Mouse (Mus musculus): Measurements from ENCODE around the gene Ppp1r3f. TPM values are rescaled to one million over a fixed set of nuclear protein-coding genes. Genes with fewer than 3 reads are reported as not detected.

Gene Ppp1r3f
- 6.6 to 7.6 TPM (median 6.9 TPM) in 4 replicates for total RNA-seq (2023; ENCODE audit: inconsistent age)

DNA sequence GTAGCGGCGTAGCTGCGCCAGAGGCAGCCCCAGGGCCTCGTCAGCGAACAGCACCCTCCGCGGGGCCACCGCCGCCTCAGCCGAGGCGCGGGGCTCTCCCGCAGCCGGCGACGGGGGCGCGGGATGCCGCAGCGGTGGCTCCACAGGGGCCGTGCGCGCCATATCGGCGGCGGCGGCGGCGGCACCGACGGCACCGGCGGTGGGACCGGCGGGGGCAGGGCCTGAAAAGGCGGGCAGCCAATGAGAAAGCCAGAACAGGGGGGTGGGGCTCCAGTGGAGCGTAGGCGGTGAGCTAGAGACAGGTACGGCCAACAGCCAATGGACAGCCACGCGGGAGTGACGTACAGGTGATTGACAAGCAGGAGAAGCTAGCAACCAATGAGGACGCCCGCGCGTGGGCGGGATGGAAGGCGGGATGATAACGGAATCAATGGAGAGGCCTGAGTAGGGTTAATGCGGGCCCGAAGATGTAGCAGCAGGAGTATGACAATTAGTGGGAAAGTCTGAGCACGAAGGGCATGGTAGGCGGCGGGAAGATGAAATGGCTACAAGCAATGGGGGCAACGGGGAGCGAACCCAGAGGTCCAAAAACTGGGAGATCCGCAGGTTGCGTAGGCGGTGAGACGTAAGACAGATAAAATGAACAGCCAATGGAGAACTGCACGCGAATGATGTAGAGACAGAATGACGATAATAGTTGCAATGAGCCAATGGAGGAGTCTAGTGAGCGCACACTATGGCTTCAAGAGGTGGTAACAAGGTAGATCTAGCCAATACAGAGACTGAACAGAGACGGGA is at the start of gene Ppp1r3f:
Gene Ppp1r3f, minus strand, starts transcription at position 197 of the 798 bp plus-strand sequence.

DNA sequence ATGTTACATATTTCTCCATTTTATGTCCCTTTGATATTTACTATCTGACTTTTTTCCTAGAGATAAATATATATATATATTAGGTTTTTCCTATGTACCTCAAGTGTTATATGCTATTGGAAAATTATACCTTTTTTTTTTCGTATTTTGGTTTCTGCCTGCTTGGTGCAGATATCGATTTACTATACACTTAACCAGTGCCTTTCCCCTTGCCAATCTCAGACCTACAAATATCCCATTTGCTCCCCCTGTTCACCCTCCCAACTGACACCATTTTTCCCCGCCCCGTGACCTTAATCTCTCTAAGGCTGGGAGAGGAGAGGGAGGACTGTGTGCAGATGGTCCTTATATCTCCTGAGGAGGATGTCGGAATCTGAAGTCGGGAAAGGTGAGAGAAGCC is 32.7 kb upstream of the Ppp1r3f start, which contains the start of gene Cacna1f:
Gene Cacna1f, plus strand, starts transcription at position 301 of the 400 bp plus-strand sequence.

DNA sequence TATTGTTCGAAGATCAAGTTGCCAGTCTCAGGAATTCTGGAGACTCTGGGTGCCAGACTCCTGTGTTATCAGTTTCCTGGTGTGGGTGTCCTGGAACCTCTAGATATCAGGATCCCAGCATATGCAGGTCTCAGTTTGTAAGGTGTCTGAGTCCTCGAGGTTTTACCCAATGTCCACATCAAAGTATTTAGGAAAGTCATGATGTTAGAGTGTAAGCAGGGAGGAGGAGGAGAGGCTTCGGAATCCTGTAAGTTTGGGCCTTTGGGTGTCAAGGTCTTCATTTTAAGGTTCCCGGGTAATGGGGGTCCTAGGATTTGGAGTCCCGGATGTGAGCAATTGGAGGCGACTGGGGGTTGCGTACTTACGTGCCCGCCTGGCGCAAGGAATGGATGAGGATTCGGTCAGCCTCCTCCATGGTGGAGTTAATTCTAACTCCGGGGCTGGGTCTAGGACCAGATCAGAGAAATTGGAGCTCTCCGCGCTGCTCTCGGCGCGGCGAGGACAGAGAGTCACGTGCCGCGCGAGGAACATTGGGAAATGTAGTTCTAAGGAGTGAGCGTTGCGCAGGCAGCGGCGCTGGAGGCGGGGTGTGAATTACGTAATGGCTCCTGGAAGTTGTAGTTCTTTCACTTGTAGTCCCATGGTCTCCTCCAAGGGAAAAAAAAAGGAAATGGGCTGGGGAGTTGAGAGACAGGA is 30.9 kb upstream of the Ppp1r3f start, which contains the start of gene Ccdc22:
Gene Ccdc22, minus strand, starts transcription at position 639 of the 696 bp plus-strand sequence.

DNA sequence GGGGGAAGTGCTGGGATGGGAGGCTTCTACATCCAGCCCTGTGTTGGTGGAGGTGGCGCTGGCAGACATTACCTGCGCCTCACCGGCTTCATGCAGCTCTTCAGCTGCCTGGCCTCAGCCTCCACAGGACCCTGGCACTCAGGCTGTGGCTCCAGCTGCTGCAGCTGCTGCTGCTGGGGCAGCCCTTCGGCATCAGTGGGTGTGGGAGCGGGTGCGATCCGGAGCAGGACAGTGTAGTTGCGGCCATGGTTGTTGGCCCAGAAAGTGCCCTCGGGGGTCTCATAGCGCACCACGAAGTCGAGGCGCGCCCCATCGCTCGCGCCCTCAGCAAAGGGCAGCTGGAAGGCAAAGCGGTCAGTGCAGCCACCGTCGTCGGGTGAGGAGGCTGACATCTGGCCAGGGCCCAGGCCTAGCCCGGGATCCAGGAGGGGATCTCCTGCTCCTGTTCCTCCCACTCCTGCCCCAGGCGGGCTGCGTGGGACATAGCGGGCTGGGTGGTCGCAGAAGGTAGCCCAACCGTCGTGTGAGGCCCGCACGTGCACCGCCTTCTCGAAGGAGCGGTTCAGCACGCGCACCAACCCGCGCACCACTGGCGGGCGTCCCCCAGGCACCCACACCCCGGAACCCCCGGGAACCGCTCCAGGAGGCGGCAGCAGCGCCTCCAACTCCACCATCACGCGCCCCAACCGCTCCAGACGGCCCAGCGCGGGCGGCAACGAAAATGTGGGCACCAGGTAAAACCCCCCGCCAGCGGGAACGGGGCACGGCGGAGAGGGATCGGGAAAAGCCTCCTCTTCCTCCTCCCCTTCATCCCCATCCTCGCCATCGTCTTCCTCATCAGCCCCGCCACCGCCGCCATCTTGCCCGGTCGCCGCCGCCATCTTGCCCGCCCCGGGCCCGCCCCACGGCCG is 652 bp downstream of the Ppp1r3f start, which contains the start of gene Foxp3:
Gene Foxp3, plus strand, starts transcription at position 469 of the 911 bp plus-strand sequence.

Other genes with a start within 250 kb of the Ppp1r3f start
- 0.19 to 0.67 TPM (median 0.44 TPM) in 4 replicates for gene Usp27x, start 198.5 kb downstream of the Ppp1r3f start, total RNA-seq (2023; ENCODE audit: inconsistent age)
- not detected in 4 replicates for gene Foxp3, start 639 bp downstream of the Ppp1r3f start, total RNA-seq (2023; ENCODE audit: inconsistent age)
- 23.0 to 25.1 TPM (median 24.2 TPM) in 4 replicates for gene Ccdc22, start 31.2 kb upstream of the Ppp1r3f start, total RNA-seq (2023; ENCODE audit: inconsistent age)
- not detected in 4 replicates for gene Cacna1f, start 32.8 kb upstream of the Ppp1r3f start, total RNA-seq (2023; ENCODE audit: inconsistent age)
- 0.19 to 0.39 TPM (median 0.39 TPM) in 3 of 4 replicates, not detected in the other for gene Syp, start 64.2 kb upstream of the Ppp1r3f start, total RNA-seq (2023; ENCODE audit: inconsistent age)
- gene Prickle3, start 83.0 kb upstream of the Ppp1r3f start, total RNA-seq (2023; ENCODE audit: inconsistent age) = 24.8 to 33.8 TPM (median 31.3 TPM) in 4 replicates
- 84.5 to 110 TPM (median 102 TPM) in 4 replicates for gene Plp2, start 97.1 kb upstream of the Ppp1r3f start, total RNA-seq (2023; ENCODE audit: inconsistent age)
- gene Magix, start 107.0 kb upstream of the Ppp1r3f start, total RNA-seq (2023; ENCODE audit: inconsistent age) = not detected in 4 replicates
- gene Gpkow, start 122.8 kb upstream of the Ppp1r3f start, total RNA-seq (2023; ENCODE audit: inconsistent age) = 48.1 to 53.2 TPM (median 52.3 TPM) in 4 replicates
- gene Wdr45, start 140.1 kb upstream of the Ppp1r3f start, total RNA-seq (2023; ENCODE audit: inconsistent age) = 63.9 to 81.8 TPM (median 66.9 TPM) in 4 replicates
- not detected in 4 replicates for gene Gm45208, start 148.0 kb upstream of the Ppp1r3f start, total RNA-seq (2023; ENCODE audit: inconsistent age)
- 13.8 to 16.3 TPM (median 14.6 TPM) in 4 replicates for gene Praf2, start 154.2 kb upstream of the Ppp1r3f start, total RNA-seq (2023; ENCODE audit: inconsistent age)
- not detected in 4 replicates for gene Ccdc120, start 176.6 kb upstream of the Ppp1r3f start, total RNA-seq (2023; ENCODE audit: inconsistent age)
- gene Tfe3, start 188.3 kb upstream of the Ppp1r3f start, total RNA-seq (2023; ENCODE audit: inconsistent age) = 25.5 to 32.5 TPM (median 29.5 TPM) in 4 replicates
- gene Gripap1, start 215.5 kb upstream of the Ppp1r3f start, total RNA-seq (2023; ENCODE audit: inconsistent age) = 275 to 287 TPM (median 279 TPM) in 4 replicates
- 0.74 to 1.5 TPM (median 0.90 TPM) in 4 replicates for gene Kcnd1, start 248.0 kb upstream of the Ppp1r3f start, total RNA-seq (2023; ENCODE audit: inconsistent age)